Mouse (Mus musculus): ENCODE data around the gene Apobec1. TPM values are rescaled to one million over a fixed set of nuclear protein-coding genes. Genes with fewer than 3 reads are reported as not detected.

The Apobec1 gene
- total and polyA plus RNA-seq, 3 experiments: 4.5 to 5.8 TPM; not detected in 1

DNA sequence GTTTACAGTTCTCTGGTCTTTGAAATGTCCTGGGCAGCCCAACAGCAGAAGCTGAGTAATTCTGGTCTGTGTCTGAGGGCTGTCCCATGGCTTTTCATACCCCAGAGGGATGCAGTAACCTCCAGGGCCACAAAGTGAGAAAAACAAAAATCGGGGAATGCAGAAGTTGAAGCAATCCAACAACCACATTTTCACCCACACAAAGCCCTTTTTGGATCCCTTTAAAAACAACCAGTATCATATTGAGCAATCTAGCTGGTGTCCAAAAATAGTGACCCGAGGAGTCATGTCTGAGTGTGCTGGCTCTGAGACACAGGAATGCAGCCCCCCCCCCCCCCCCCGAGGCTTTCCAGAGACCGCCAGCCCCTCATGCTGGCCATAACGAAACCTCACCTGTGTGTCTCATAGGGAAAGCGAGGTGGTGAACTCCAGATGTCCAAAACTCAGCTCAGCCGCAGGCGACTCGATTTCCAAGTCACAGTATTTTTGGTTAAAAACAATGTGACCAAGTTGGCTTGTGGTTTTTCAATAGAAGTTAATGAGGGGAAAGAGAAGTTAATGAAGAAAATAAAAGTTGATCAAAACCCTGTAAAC is 56.9 kb downstream of the Apobec1 start:
- TF ChIP-seq MAZ (IDR thresholded peaks at IDR 0.05; ENCODE audit: low read depth, low read length): no peak
- no peak for TF ChIP-seq KAT2A (conservative IDR thresholded peaks at IDR 0.05; ENCODE audit: low read depth, low read length)
- no peak for TF ChIP-seq POLR2AphosphoS5 (IDR thresholded peaks at IDR 0.05; ENCODE audit: borderline replicate concordance, low read depth, low read length)
- no peak for TF ChIP-seq USF1 (IDR thresholded peaks at IDR 0.05; ENCODE audit: low read depth, low read length)
- no peak for TF ChIP-seq MYB (IDR thresholded peaks at IDR 0.05; ENCODE audit: low read depth, low read length)
- TF ChIP-seq BHLHE40 (IDR thresholded peaks at IDR 0.05; ENCODE audit: borderline replicate concordance, low read depth, low read length): no peak
- no peak for TF ChIP-seq CTCF (IDR thresholded peaks at IDR 0.05 in 2 of 3, conservative IDR thresholded peaks at IDR 0.05 in 1 of 3; ENCODE audit: control insufficient read depth in 1 of 3, insufficient read depth in 1 of 3, low read depth in 2 of 3, low read length in 3 of 3, poor library complexity in 1 of 3, severe bottlenecking in 1 of 3)
- Histone ChIP-seq H3K9me3 (replicated peaks; ENCODE audit: insufficient read depth, low read length) (no peaks in the 10 kb centered on the region), H3K27me3 (ENCODE audit: control insufficient read depth in 1 of 2, insufficient read depth in 2 of 2, low read length in 2 of 2) (peaks cover 2 to 4% of the 10 kb centered on the region in 2 experiments; a peak in 2 of 4 replicates), H3K27ac (ENCODE audit: control insufficient read depth, low read depth, low read length) (no peak overlapping the region), H3K4me1 (ENCODE audit: control insufficient read depth in 1 of 2, insufficient read depth in 2 of 2, low read length in 2 of 2) (no peaks in the 10 kb centered on the region), H3K79me2 (ENCODE audit: control insufficient read depth, insufficient read depth, low read length, poor library complexity) (no peaks in the 10 kb centered on the region), H3K4me3 (ENCODE audit: control insufficient read depth in 1 of 2, insufficient read depth in 1 of 2, low read depth in 2 of 2, low read length in 2 of 2) (no peak overlapping the region), H3K9ac (ENCODE audit: control insufficient read depth, low read depth, low read length, poor library complexity, severe bottlenecking) (no peak overlapping the region), H3K36me3 (ENCODE audit: control insufficient read depth in 1 of 2, insufficient read depth in 2 of 2, low read length in 2 of 2) (no peaks in the 10 kb centered on the region)
- no peak for DNase-seq (ENCODE audit: low read depth, low spot score)

DNA sequence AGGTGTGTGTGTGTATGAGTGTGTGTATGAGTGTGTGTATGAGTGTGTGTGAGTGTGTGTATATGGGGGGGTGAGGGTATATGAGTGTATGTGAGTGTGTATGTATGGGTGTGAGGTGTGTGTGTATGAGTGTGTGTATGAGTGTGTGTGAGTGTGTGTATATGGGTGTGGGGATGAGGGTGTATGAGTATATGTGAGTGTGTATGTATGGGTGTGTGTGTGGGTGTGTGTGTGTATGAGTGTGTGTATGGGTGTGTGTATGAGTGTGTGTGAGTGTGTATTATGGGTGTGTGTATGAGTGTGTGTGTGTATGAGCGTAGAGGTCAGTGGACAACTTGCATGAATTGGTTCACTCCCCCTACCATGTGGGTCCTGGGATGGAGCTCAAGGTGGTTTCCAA is 57.6 kb downstream of the Apobec1 start:
- Histone ChIP-seq H3K9me3 (replicated peaks; ENCODE audit: insufficient read depth, low read length) (no peaks in the 10 kb centered on the region), H3K9ac (ENCODE audit: control insufficient read depth, low read depth, low read length, poor library complexity, severe bottlenecking) (no peak overlapping the region), H3K36me3 (ENCODE audit: control insufficient read depth in 1 of 2, insufficient read depth in 2 of 2, low read length in 2 of 2) (no peaks in the 10 kb centered on the region), H3K79me2 (ENCODE audit: control insufficient read depth, insufficient read depth, low read length, poor library complexity) (no peaks in the 10 kb centered on the region), H3K27ac (ENCODE audit: control insufficient read depth, low read depth, low read length) (no peak overlapping the region), H3K4me3 (ENCODE audit: control insufficient read depth in 1 of 2, insufficient read depth in 1 of 2, low read depth in 2 of 2, low read length in 2 of 2) (no peak overlapping the region), H3K4me1 (ENCODE audit: control insufficient read depth in 1 of 2, insufficient read depth in 2 of 2, low read length in 2 of 2) (no peaks in the 10 kb centered on the region), H3K27me3 (ENCODE audit: control insufficient read depth in 1 of 2, insufficient read depth in 2 of 2, low read length in 2 of 2) (peaks cover 0 to 5% of the 10 kb centered on the region in 2 experiments; a peak in 2 of 4 replicates)
- TF ChIP-seq SMC3 (IDR thresholded peaks at IDR 0.05; ENCODE audit: low read depth, low read length): no peak
- no peak for TF ChIP-seq POLR2A (IDR thresholded peaks at IDR 0.05; ENCODE audit: control insufficient read depth in 1 of 2, insufficient read depth in 1 of 2, low read depth in 1 of 2, low read length in 2 of 2, poor library complexity in 1 of 2)
- TF ChIP-seq HCFC1 (IDR thresholded peaks at IDR 0.05; ENCODE audit: low read depth, low read length): no peak
- TF ChIP-seq USF2 (IDR thresholded peaks at IDR 0.05; ENCODE audit: borderline replicate concordance in 1 of 2, insufficient read depth in 1 of 2, low read depth in 1 of 2, low read length in 2 of 2): no peak
- no peak for TF ChIP-seq RCOR1 (IDR thresholded peaks at IDR 0.05; ENCODE audit: low read depth, low read length)
- no peak for TF ChIP-seq NELFE (IDR thresholded peaks at IDR 0.05; ENCODE audit: low read depth, low read length)
- no peak for TF ChIP-seq EP300 (IDR thresholded peaks at IDR 0.05; ENCODE audit: low read depth in 1 of 2, low read length in 2 of 2)
- TF ChIP-seq CHD1 (IDR thresholded peaks at IDR 0.05; ENCODE audit: low read depth, low read length): no peak
- TF ChIP-seq MAX (IDR thresholded peaks at IDR 0.05; ENCODE audit: low read length): no peak
- no peak for TF ChIP-seq POLR2AphosphoS2 (IDR thresholded peaks at IDR 0.05; ENCODE audit: low read length)
- TF ChIP-seq TCF12 (IDR thresholded peaks at IDR 0.05; ENCODE audit: low read depth, low read length): no peak
- TF ChIP-seq GABPA (IDR thresholded peaks at IDR 0.05; ENCODE audit: low read depth, low read length): no peak
- no peak for TF ChIP-seq ZMIZ1 (IDR thresholded peaks at IDR 0.05; ENCODE audit: low read depth, low read length)
- TF ChIP-seq MAFK (IDR thresholded peaks at IDR 0.05; ENCODE audit: borderline replicate concordance, low read depth, low read length): no peak
- TF ChIP-seq TBP (IDR thresholded peaks at IDR 0.05; ENCODE audit: low read depth, low read length): no peak
- TF ChIP-seq E2F4 (IDR thresholded peaks at IDR 0.05; ENCODE audit: borderline replicate concordance, low read depth, low read length): no peak
- TF ChIP-seq ZKSCAN1 (IDR thresholded peaks at IDR 0.05; ENCODE audit: low read depth, low read length): no peak
- no peak for TF ChIP-seq MYB (IDR thresholded peaks at IDR 0.05; ENCODE audit: low read depth, low read length)
- TF ChIP-seq NRF1 (IDR thresholded peaks at IDR 0.05; ENCODE audit: insufficient read depth, low read depth, low read length, poor library complexity, severe bottlenecking): no peak
- no peak for TF ChIP-seq SIN3A (IDR thresholded peaks at IDR 0.05; ENCODE audit: low read length)
- DNase-seq (ENCODE audit: low read depth, low spot score): no peak

Measured in MEL (cell line).